Mouse (Mus musculus) left cerebral cortex, postnatal 25 days (tissue): ENCODE measurements around the gene Arid3b. TPM values are rescaled to one million over a fixed set of nuclear protein-coding genes. Genes with fewer than 3 reads are reported as not detected.
A peak's percentile ranks its signal among the peaks of the same experiment; 100 is the strongest.
"Not testable (repeated sequence)": the region's sequence is repeated elsewhere in the genome, so short reads cannot be mapped to it uniquely, and the experiment has no call there.

Experiments used
- DNase-seq, 2 experiments: peaks; one replicate each; pipeline ENCODE4 v3.0.0; 2022; ENCODE audit warnings: low spot score in 2 of 2, mixed read lengths in 1 of 2
- intact Hi-C: fragments of 180-260 bp; cut with DNase I; formaldehyde crosslinking; loops from one replicate; pipeline ENCODE4 v1.15.1; 2025
- total RNA-seq, 2 experiments: library from RNA; stranded (reverse); gene quantifications; 2 replicates each; pipeline ENCODE4 v1.2.3; 2021

Gene Arid3b
- 10 to 100 TPM in 1 of 2 experiments, 1 to 10 TPM in 1; 8.7 to 10.7 TPM for total RNA-seq

- intact Hi-C loops, result loop anchor here (1.0 kb wide), 1 partner anchor 71 kb away; the partner anchor contains the start of gene Clk3
- DNase-seq, result peak; percentile 89 to 97
Measured at GRCm38 (mm10) chr9:57836581-57837170, at the start of gene Arid3b. Gene Arid3b (minus strand): TSS chr9:57836793.

GRCm38 (mm10) chr9:57883413-57883812 is 46.8 kb upstream of the Arid3b start:
- no peak for DNase-seq
- intact Hi-C loops, result no loop called here

DNA sequence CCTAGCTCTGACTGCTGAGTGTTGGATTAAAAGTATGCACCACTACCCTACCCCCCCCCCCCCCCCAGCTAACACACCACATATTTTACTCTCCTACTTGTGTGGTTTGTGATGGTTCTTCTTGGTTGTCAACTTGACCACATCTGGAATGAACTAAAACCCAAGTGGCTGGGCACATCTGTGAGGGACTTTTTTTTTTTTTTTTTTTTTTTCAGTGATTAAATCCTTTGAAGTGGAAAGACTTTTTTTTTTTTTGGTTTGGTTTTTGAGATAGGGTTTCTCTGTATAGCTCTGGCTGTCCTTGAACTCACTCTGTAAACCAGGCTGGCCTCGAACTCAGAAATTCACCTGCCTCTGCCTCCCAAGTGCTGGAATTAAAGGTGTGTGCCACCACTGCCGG is 45.2 kb upstream of the Arid3b start:
- DNase-seq, intact Hi-C loops: not testable (repeated sequence)

DNA sequence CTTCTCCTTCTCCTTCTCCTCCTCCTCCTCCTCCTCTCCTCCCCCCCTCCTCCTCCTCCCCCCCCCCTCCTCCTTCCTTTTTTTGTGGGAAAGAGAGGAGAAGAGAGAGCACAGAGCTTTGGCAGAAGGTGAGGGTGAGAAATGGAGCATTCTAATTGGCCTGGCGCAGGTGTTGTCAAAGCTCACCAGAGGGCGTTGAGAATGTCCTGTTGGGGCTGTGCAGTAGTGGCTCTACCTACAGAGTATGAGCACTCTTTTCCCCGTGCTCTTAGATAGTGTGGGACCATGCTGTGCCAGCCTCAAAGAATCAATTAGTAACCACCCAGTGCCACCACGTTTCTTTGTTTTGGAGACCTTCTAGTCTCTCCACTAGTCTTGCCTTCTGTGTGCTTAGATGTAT is 43.7 kb upstream of the Arid3b start:
- intact Hi-C loops, result no loop called here

GRCm38 (mm10) chr9:57879213-57879612 is 42.6 kb upstream of the Arid3b start:
- intact Hi-C loops, result no loop called here
- no peak for DNase-seq

More for the DNA sequence above, 43.7 kb upstream of the Arid3b start:
- DNase-seq, result no peak

DNA sequence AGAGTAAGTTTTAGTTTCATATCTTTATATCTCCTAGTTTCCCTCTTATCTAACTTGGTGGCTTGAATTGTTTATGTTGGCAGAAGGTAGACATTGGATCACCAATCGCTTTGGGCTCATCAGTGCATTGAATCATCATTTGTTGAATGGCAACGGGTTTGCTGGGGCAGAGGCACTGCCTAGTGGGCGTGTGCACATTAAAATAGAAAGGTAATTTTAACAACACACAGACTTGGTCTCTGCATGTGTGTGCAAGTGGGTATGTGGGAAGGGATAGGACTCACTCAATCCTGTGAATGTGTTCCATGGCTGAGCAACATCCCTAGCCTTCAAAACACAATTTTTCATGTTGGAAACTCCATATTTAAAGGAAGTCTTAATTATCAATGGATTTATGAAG is 38.4 kb upstream of the Arid3b start:
- intact Hi-C loops, result no loop called here
- peak in 1 of 2 experiments; percentile 66 for DNase-seq

DNA sequence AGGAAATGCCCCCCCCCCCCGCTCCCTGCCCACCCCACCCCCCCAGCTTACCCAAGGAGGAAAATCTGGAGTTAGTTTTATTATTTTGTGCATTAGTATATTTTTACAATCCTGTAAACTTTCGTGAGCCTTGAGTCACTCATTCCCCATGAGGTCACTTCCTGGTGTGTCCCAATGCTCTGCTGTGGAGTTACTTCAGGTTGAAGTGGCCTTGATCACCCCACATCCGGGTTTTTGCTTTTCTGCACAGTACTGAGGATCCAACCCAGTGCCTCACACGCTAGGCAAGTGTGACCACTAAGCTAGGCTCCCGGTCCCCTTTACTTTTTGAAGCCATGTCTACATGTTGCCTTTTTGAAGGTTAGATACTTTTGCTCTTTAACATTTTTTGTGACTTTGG is 37.5 kb upstream of the Arid3b start:
- intact Hi-C loops, result no loop called here
- DNase-seq, result no peak

DNA sequence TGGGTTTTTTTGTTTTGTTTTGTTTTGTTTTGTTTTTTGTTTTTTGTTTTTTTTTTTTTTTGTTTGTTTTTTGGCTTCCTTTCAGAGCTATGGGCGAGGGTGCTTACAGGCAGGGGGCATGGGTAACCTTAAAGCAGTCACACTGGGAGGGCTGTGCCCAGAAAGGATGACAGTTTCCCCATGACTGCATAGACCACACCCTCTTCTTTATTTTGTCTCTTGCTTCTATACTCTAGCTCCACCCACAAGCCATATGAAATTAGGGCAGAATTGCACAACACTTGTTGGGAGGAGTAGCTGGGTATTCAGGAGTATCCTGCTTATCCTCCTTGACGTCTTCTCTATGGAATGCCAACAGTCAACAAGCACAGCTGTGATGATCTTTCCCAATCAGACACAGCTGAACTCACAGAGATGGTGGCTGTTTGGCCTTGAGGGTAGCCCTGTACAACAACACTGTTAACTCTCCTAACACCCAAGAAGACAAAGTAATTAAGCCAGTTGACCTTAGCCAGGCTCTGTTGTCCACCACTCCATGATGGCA is 33.8 kb upstream of the Arid3b start:
- intact Hi-C loops, result no loop called here
- DNase-seq, result no peak

DNA sequence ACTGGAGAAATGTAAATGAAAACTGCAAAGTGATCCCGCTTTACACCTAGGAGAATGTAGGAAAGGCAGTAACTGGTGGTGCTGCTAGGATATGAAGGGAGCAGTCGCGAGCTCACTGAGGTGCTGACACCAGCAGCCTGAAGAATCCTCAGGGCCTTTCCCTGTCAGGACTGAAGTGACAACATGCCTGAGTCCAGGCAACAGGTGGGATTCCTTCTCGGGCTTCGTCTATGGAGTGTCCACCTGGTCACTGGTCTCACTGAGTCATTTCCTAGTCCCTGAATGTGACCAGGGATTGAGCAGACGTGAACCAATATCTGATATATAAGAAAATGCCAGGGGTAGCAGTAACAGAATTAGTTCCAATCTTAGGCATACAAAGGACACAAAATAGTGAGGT is 32.2 kb upstream of the Arid3b start:
- intact Hi-C loops, result loop anchor here (5.0 kb wide), 1 partner anchor 34 kb away; no protein-coding TSS in a partner anchor
- no peak for DNase-seq

DNA sequence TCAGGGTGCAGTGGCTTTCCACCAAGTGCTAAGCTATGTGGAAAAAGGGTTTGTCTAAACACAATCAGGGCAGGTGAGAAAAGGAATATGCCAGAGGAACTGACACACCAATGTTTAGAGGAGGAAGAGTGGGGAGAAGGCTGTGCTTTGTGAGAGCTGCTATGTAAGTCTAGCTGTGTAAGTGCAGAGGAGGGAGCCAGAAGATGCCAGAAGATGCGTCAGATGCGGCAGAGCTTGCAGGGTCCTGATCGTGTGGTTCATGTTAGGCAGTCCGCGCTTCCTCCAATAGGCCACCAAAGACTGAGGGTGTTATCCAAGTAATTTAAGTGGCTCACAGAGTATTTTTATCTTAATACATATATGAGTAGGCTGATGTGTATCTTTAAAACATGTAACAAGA is 31.3 kb upstream of the Arid3b start:
- peak in 1 of 2 experiments; percentile 43 for DNase-seq
- intact Hi-C loops, result loop anchor here (1.0 to 5.0 kb wide), 2 partner anchors 34 to 64 kb away; no protein-coding TSS in a partner anchor

DNA sequence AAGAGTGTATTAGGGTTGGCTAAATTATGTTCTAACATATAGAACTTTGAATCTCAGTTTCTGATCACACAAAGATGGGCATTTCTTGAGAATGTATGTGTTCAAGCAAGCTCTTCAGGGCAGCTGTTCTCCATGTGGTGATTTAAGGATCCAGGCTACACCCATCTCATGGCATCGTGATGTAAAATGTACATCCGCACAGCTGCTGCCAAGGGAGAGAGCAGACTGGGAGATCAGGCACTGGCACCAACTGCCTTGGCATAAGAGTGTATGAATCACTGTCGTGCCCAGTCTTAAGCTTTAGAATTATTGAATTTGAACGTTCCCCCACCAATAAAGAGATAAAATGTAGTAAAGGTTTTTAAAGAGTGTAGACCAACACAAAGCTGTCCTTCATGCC is 30.6 kb upstream of the Arid3b start:
- peak; percentile 18 to 82 for DNase-seq
- intact Hi-C loops, result loop anchor here (1.0 to 5.0 kb wide), 2 partner anchors 35 to 65 kb away; no protein-coding TSS in a partner anchor

DNA sequence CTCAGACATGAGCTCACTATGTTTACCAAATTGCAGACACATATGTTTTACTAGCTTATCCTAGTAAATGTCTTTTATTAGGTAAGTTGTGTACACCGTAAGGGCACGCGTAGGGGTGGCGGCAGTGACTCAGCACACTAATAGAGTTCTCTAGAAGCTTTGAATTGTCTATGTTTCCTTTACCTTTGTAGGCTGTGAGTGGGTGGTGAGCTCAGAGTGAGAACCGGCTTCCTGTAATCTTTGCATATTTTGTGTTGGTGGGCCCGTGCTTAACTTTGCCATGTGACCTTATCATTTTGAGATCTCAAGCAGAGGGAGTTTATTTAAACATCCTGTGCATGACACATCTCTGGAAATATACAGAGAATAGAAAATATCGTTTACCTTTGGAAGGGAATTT is 29.9 kb upstream of the Arid3b start:
- DNase-seq, result peak; percentile 41 to 80
- intact Hi-C loops, result loop anchor here (5.0 kb wide), 1 partner anchor 36 kb away; no protein-coding TSS in a partner anchor

- no peak for DNase-seq
- intact Hi-C loops, result no loop called here
Measured at GRCm38 (mm10) chr9:57864336-57864735, 27.7 kb upstream of the Arid3b start.

- intact Hi-C loops, result loop anchor here (1.0 to 2.0 kb wide), 2 partner anchors 49 to 136 kb away; partner anchors contain the start of gene Ubl7
- DNase-seq, result peak; percentile 62 to 88
Measured at GRCm38 (mm10) chr9:57861951-57862471, 25.4 kb upstream of the Arid3b start.

GRCm38 (mm10) chr9:57856456-57856855 is 19.9 kb upstream of the Arid3b start:
- intact Hi-C loops, result no loop called here
- DNase-seq, result no peak

- intact Hi-C loops, result no loop called here
- no peak for DNase-seq
Measured at GRCm38 (mm10) chr9:57854280-57854679, 17.7 kb upstream of the Arid3b start.

GRCm38 (mm10) chr9:57839032-57839431 is 2.4 kb upstream of the Arid3b start:
- no peak for DNase-seq
- intact Hi-C loops, result no loop called here

DNA sequence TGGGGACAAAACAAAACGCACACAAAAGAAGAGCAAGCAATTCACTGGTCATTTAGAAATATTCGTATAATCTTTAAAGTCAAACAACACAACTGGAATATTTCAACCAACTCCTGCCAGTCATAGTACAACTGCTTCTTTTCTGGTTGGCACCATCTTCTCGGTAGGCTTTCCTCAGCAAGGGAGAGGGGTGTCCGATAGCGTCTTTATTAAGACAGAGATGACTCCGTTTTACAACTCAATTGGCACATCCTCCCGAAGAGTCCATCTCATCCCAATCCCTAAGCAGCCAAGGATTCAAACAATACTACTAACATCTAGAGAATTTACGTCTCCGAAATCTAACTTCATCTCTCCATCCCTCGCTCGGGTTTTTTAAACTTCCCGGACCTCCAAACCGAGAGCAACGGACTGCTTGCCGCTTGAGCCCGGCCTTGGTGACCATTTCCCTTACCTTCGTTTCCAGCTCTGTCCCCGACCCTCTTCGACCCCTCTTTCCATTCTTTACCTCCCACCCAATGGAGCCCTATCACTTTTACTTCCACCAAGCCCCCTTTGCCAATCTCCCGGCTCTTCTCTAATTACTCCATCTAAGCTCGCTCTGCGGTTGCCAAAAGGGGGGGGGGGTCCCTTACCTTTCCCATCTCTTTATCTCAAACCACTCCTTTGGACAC is 615 bp downstream of the Arid3b start:
- intact Hi-C loops, result loop anchor here (1.0 kb wide), 1 partner anchor 71 kb away; the partner anchor contains the start of gene Clk3
- no peak for DNase-seq

DNA sequence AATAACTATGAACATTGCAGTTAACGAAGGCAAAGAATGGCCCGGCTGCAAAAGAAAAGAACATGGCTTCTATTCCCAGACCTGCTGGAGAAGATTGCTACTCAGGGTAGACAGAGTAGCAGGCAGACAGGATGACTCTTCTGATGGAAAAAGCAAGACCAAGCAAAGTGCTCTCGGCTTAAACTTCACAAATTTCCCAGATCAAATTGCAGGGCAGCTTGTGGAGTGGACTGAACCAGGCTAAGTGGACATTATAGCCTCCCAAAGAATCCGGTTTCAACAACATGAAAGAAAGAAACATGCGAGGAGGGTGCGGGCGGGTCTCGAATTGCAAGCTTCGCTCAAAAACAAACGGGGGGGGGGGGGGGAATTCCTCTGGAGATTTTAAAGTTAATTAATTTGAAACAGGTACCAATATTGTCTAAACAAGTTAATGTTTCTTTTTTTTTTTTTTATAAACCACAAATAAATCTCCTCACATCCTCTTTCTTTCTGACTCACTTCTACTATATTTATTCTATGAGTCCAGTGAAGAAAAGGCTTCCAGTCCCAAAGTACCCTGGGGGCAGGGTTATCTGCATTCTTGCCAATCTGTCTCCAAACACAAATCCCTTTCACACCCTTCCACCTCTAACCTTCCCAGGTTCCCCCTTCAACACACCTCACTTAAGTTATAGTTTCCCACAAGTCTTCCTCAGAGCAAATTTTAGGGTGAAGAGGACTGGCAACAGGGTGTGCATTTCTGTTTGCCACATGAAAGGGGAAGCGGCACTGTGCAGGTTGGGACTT is 1.8 kb downstream of the Arid3b start:
- intact Hi-C loops, result no loop called here
- DNase-seq, result no peak
